Mouse (Mus musculus) brain, adult 2 months (tissue): ENCODE measurements around the gene Klhdc4.

Experiments
- DNase-seq: peaks from one replicate; pipeline ENCODE4 v3.0.0; 2011; ENCODE audit warnings: low read depth, low spot score

The Klhdc4 gene

DNA sequence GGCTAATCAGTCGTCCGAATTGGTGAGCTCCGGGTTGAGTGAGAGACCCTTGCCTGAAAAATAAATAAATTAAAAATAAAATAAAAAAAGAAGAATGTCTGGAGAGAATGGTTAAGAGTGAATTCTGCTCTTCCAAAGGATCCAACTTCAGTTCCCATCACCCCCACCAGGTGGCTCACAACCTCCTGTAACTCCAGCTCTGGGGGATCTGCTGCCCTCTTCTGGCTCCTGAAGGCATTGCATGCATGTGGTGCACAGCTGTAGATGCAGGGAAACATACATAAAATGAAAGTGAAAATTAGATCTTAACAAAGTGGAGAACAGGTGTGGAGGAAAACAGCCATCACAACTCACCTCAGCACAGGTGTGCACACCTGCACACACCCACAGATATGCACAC, 78.0 kb downstream of the Klhdc4 start:
- peak; percentile 78 for DNase-seq

DNA sequence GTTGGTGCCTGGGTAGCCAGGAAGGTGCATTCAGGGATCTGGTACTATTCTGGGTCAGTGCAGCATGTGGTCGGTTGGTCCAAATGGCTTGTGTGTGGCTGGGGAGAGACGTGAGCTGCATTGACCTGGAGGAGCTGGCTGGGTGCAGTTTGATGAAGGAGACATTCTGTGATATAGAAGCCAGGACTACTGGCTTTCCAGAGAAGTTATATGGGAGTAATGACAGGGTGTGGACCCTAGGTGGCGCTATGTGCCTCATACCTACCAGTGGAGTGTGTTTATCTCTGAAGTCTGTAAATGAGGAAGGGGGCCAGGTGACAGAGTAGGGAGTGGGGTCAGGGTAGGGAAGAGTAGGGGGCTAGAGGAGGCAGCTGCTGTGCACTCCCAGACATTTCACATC, 78.9 kb downstream of the Klhdc4 start:
- peak; percentile 46 for DNase-seq

- DNase-seq = peak; percentile 94
Observed at GRCm38 (mm10) chr8:121749501-121749900, 79.9 kb downstream of the Klhdc4 start.
